Mouse (Mus musculus) hindbrain, postnatal 0 days (tissue): ENCODE results near the gene Sept1. TPM values are rescaled to one million over a fixed set of nuclear protein-coding genes. Genes with fewer than 3 reads are reported as not detected.

ENCODE experiments used
- ATAC-seq: fragments of 200-750 bp; cut with Nextera tagmentation; 2 replicates; pipeline ENCODE4 v1.8.0; 2017; ENCODE audit warnings: mild to moderate bottlenecking, moderate TSS enrichment, moderate library complexity
- DNase-seq: peaks from one replicate; pipeline ENCODE4 v3.0.0-alpha.2; 2015; ENCODE audit warnings: low spot score
- H3K27ac ChIP-seq: fragments of 300-500 bp; sonication (generic); 2 replicates; pipeline ENCODE4 v1.5.1; 2014; ENCODE audit warnings: mild to moderate bottlenecking
- H3K27me3 ChIP-seq: fragments of 300-500 bp; sonication (generic); 2 replicates; pipeline ENCODE4 v1.6.1; 2014; ENCODE audit warnings: low read length, mixed read lengths; ENCODE audit not compliant: insufficient read depth
- H3K36me3 ChIP-seq: fragments of 300-500 bp; sonication (generic); 2 replicates; pipeline ENCODE4 v1.6.1; 2014; ENCODE audit warnings: low read length, mixed read lengths; ENCODE audit not compliant: insufficient read depth
- H3K4me1 ChIP-seq: fragments of 300-500 bp; sonication (generic); 2 replicates; pipeline ENCODE4 v1.6.1; 2014; ENCODE audit warnings: antibody characterized with exemption, low read length, mixed read lengths; ENCODE audit not compliant: insufficient read depth
- H3K4me2 ChIP-seq: fragments of 300-500 bp; sonication (generic); 2 replicates; pipeline ENCODE4 v1.6.1; 2014; ENCODE audit warnings: low read depth, mild to moderate bottlenecking, low read length, moderate library complexity, mixed read lengths
- H3K4me3 ChIP-seq: fragments of 300-500 bp; sonication (generic); 2 replicates; pipeline ENCODE4 v1.5.1; 2014; ENCODE audit warnings: low read length
- H3K9ac ChIP-seq: fragments of 300-500 bp; sonication (generic); replicated peaks from 2 replicates; pipeline ENCODE4 v1.6.1; 2014; ENCODE audit warnings: mild to moderate bottlenecking, low read length, moderate library complexity, mixed read lengths
- H3K9me3 ChIP-seq: fragments of 300-500 bp; sonication (generic); 2 replicates; pipeline ENCODE4 v1.6.1; 2016; ENCODE audit warnings: low read length, mixed read lengths
- CTCF ChIP-seq: IDR thresholded peaks from 2 replicates; pipeline ENCODE4 v1.5.1; 2016; ENCODE audit warnings: antibody characterized with exemption, control low read depth, low read depth
- WGBS: fragments of 180-500 bp; shearing (Covaris S2); extraction: QIAGEN DNeasy Blood & Tissue Kit; methylation state at CpG from one replicate; pipeline ENCODE4 v1.1.7; 2014; 5-methylcytosine and 5-hydroxymethylcytosine counted together
- polyA plus RNA-seq: library from polyadenylated mRNA; unstranded; fragments of >200 nt; fragmentation: Nextera tagmentation; extraction: Ambion mirVana; gene quantifications from 2 replicates; pipeline ENCODE4 v1.2.1, GENCODE M21; 2015
- total RNA-seq: library from RNA; depleted of rRNA; stranded (reverse); fragments of >200 nt; gene quantifications from 2 replicates; pipeline ENCODE4 v1.2.3, GENCODE M21; 2014

The Sept1 gene
- total and polyA plus RNA-seq, 2 experiments from 2014 or later = 4.6 to 5.2 TPM

DNA sequence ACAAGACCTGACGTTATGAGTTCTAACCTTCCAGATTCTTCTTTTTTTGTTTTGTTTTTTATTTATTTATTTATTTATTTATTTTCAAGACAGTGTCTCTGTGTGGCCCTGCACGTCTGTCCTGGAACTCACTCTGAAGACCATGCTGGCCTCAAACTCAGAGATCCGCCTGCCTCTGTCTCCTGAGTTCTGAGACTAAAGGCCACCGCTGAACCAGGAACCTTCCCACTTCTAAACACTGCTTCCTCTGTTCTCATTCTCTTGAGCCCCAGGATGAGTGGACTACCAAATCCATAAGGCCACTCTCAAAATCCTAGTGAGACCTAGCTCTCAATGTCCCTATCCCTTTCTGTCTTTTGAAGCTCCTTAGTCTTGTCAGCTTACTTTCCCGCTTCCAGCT, 23.1 kb downstream of the Sept1 start:
- H3K9ac ChIP-seq = no peak overlapping the region
- DNase-seq (no peak), ATAC-seq (no peak)
- TF ChIP-seq CTCF = no peak
- peak overlapping the region; percentile 57 for H3K4me2 ChIP-seq
- 78% methylated on average over 5 of the region's 5 CpGs for WGBS
- peak overlapping the region; percentile 76; the same call in 1 of the 2 replicates for H3K27ac ChIP-seq
- peaks cover 7% of the 10 kb centered on the region for H3K4me1 ChIP-seq
- no peaks in the 10 kb centered on the region for H3K36me3 ChIP-seq
- H3K4me3 ChIP-seq = peak overlapping the region; percentile 76
- H3K9me3 ChIP-seq = no peaks in the 10 kb centered on the region
- no peaks in the 10 kb centered on the region for H3K27me3 ChIP-seq

DNA sequence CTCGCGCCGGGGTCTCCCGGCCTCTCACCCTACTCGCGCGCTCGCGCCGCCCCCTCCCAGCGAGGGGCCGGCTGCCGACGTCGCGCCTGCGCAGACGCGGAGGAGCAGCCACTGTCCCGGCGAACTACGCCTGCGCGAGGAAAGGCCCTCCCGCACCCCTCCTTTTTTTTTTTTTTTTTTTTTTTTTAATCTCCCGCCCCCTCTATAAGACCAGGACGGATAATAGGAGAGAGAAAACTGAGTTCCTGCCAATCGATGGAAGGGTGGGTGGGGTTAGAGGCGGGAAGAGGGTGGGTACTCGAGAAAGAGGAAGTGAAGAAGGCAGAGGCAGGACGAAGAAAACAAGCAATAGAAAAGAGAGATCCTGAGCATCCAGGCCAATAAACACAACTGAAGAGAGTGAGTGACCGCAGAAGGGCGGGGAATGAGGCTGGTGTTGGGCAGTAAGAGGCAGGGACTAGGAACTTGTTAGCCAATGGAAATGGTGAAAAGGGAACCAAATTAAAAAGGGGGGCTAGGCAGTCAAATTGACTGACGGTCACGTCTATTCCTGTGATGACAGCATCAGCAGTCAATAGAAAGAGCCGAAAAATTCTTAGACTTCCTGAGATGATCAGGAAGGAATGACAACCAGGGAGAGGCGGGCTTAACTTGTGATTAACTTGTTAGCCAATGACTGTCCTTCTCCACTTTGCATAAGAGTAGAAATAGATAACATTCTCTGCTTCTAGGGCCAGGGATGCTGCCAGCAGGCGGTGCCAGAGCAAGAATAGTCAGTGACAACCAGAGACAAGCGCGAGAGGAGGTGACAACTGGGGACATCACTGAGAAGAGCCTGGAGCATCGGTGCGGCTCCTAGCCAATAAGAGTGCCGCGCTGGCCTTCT, 24.1 kb downstream of the Sept1 start, which contains the start of gene Mylpf:
TSS of gene Mylpf (plus strand) at position 338 of the 886 bp plus-strand sequence.
- H3K36me3 ChIP-seq = no peaks in the 10 kb centered on the region
- H3K4me2 ChIP-seq = peak within 1 kb of the TSS; percentile 98
- peak within 1 kb of the TSS; percentile 81 for H3K9ac ChIP-seq
- H3K9me3 ChIP-seq = no peaks in the 10 kb centered on the region
- peak; percentile 77 for TF ChIP-seq CTCF
- ATAC-seq (peak; percentile 97), DNase-seq (peak; percentile 97)
- peak within 1 kb of the TSS; percentile 84 for H3K27ac ChIP-seq
- H3K27me3 ChIP-seq = no peaks in the 10 kb centered on the region
- H3K4me1 ChIP-seq = peaks cover 7% of the 10 kb centered on the region
- peak within 1 kb of the TSS; percentile 76 for H3K4me3 ChIP-seq
- under 1% methylated on average over 31 of the region's 44 CpGs for WGBS

DNA sequence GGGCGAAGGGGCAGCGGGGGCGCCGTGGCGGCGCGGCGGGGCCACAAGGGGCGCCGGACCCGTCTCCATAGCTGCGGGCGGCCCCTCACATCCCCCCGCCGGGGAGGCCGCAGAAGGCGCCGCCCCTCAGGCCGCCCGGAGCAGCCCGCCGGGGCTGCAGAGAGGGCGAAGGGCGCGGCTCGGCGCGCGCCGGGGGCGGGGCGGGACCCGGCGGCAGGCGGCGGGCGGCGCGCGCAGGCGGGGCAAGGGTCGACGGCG, 24.7 kb downstream of the Sept1 start, which contains the start of gene Tbc1d10b:
TSS of gene Tbc1d10b (minus strand) at position 174 of the 258 bp plus-strand sequence.
- H3K36me3 ChIP-seq = no peaks in the 10 kb centered on the region
- H3K27ac ChIP-seq = peak within 1 kb of the TSS; percentile 84
- no peak for TF ChIP-seq CTCF
- DNase-seq (no peak), ATAC-seq (no peak; the same call in 1 of the 2 replicates)
- H3K4me2 ChIP-seq = peak within 1 kb of the TSS; percentile 98
- H3K9ac ChIP-seq = peak within 1 kb of the TSS; percentile 81
- H3K9me3 ChIP-seq = no peaks in the 10 kb centered on the region
- under 1% methylated on average over 43 of the region's 44 CpGs for WGBS
- H3K4me1 ChIP-seq = peaks cover 7% of the 10 kb centered on the region
- no peaks in the 10 kb centered on the region for H3K27me3 ChIP-seq
- peak within 1 kb of the TSS; percentile 76 for H3K4me3 ChIP-seq

DNA sequence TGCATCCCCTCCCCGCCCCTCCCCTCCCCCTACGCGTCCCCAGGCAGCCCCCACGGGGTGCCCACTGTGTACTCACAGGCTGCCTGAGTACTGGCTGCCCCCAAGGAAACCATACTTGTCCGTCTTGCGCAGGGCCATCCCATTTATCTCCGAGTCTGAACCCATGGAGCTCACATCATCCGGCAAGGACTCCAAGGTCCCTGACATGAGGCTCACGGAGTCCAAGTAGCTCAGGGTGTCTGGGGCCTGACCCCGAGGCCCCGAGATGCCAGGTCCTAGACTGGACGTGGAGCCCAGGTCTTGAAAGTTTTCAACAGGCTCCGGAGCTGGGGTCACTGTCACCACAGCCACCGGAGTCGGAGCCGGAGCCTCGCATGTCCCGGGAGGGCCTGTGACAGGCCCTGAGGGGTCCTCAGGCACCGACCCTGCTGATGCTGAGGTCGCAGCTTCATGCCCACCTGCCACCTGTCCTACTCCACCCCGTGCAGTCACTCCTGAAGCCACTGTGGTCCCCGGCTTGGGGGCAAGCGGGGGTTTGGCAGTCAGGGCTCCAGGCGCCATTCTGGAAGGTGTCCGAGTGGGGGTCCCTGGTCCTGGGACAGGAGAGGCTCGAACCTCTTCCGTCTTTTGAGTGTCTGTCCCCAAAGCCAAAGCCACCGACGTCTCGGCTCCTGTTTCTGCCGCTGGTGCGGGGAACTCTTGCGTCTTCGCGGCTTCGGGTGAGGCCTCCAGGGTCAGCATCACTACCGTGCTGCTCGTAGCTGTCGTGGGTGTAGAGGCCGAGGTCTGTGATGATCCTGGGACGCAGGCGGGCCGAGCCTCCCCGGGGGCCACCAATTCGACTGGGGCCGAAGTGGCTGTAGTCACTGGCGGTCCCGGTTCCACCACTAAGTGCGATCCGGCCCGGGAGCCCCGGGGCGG, 25.3 kb downstream of the Sept1 start:
- DNase-seq = no peak
- Histone ChIP-seq H3K9me3 (no peaks in the 10 kb centered on the region), H3K4me3 (peak overlapping the region; percentile 76), H3K9ac (peak overlapping the region; percentile 81), H3K27ac (peak overlapping the region; percentile 84), H3K4me1 (peaks cover 7% of the 10 kb centered on the region), H3K27me3 (no peaks in the 10 kb centered on the region), H3K4me2 (peak overlapping the region; percentile 98), H3K36me3 (no peaks in the 10 kb centered on the region)
- under 1% methylated on average over 52 of the region's 53 CpGs for WGBS
- TF ChIP-seq CTCF = no peak
- no peak for ATAC-seq

DNA sequence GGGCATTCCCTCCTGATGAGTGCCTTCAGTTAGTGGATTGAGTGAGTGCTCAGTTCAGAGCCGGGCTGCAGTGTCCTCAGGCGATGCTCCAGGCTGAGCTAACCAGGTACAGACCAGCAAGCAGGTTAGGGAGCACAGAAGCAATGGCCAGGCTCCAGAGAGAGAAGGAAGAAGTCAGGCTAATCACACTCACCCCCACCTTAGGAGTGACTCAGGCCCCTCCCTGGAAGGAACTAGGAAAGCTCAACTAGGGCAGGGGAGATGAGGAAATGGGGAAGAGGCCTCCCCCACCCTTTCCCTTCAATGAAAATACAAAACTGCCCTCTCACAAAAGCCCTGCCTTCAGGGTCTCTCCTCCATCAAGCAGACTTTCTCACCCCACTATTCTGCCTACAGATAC, 26.3 kb downstream of the Sept1 start:
- Histone ChIP-seq H3K9me3 (no peaks in the 10 kb centered on the region), H3K27ac (no peak overlapping the region), H3K27me3 (no peaks in the 10 kb centered on the region), H3K9ac (peak overlapping the region; percentile 81), H3K4me3 (peak overlapping the region; percentile 76), H3K4me2 (peak overlapping the region; percentile 98), H3K36me3 (no peaks in the 10 kb centered on the region), H3K4me1 (peaks cover 7% of the 10 kb centered on the region)
- TF ChIP-seq CTCF = no peak
- 61% methylated on average over 2 of the region's 2 CpGs for WGBS
- no peak for ATAC-seq
- DNase-seq = no peak

DNA sequence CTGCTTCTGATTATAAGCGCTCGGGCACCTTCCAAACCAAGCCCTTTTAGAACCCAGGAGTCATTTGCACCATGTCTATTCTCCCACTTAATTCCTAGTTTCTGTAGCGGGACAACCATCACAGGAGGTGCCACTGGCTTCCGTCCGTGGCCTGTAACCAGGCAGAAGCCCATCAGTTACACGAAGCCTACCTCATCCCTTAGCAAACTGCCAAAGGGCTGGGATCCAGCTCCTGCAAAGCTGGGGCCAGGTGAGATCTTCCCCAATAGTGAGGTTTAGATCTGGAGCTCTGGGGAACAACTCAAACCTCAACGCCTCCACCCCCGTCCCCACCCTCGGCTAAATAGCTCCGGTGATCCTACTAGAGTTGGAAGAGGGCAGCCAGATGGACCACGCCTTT, 36.4 kb downstream of the Sept1 start:
- ATAC-seq = no peak
- H3K36me3 ChIP-seq = peaks cover 44% of the 10 kb centered on the region
- 57% methylated on average over 11 of the region's 11 CpGs for WGBS

More for the DNA sequence above, 36.4 kb downstream of the Sept1 start:
- Histone ChIP-seq H3K27me3 (no peaks in the 10 kb centered on the region), H3K27ac (peak overlapping the region; percentile 73), H3K9ac (peak overlapping the region; percentile 74), H3K4me1 (peaks cover 17% of the 10 kb centered on the region), H3K4me2 (peak overlapping the region; percentile 68), H3K9me3 (no peaks in the 10 kb centered on the region), H3K4me3 (peak overlapping the region; percentile 62)
- DNase-seq = no peak
- no peak for TF ChIP-seq CTCF
